9 mouse cellular contexts compared by ENCODE assay signal in genomic region chr4:137276443-137277165, GRCm38 (mm10). TPM values are rescaled to one million over a fixed set of nuclear protein-coding genes. Genes with fewer than 3 reads are reported as not detected.
A peak's percentile ranks its signal among the peaks of the same experiment; 100 is the strongest.
DNase-seq lines count a peak whose midpoint lies in the region; ATAC-seq and TF ChIP-seq lines count a peak whose summit lies in the region.
"Had no signal": no experiment of that assay in that cellular context is flagged by ENCODE, and none has a peak within 500 bp of the region (broad histone marks: within the 10 kb centered on the region; RNA-seq: fewer than 3 reads in every experiment).

No protein-coding gene starts in this region.

- H3K27me3 ChIP-seq in kidney, adult 2 months (replicated peaks; ENCODE audit: control insufficient read depth, insufficient read depth, low read length): peaks cover 2% of the 10 kb centered on the region
- H3K27me3 ChIP-seq in embryonic facial prominence, embryonic 12.5 days: peaks cover 75% of the 10 kb centered on the region
- H3K27me3 ChIP-seq in hindbrain, embryonic 16.5 days (replicated peaks; ENCODE audit: control insufficient read depth, insufficient read depth, low read length): peaks cover 12% of the 10 kb centered on the region; the same call in 1 of the 2 replicates
- H3K27me3 ChIP-seq in myocyte (ENCODE audit: control insufficient read depth, insufficient read depth, insufficient read length): peaks cover 22% of the 10 kb centered on the region

- TF ChIP-seq POLR2A in kidney, adult 2 months (IDR thresholded peaks at IDR 0.05; ENCODE audit: low read depth, low read length): no peak
- no peak for TF ChIP-seq POLR2A in myocyte (IDR thresholded peaks at IDR 0.05; ENCODE audit: insufficient read length, low read depth)

- ATAC-seq in embryonic facial prominence, embryonic 12.5 days (ENCODE audit: insufficient number of reproducible peaks, insufficient read depth, low FRiP score, low TSS enrichment): no peak; the same call in 1 of the 2 replicates
- ATAC-seq in hindbrain, embryonic 16.5 days: no peak

- H3K79me2 ChIP-seq in myocyte (ENCODE audit: control insufficient read depth, insufficient read depth): no peaks in the 10 kb centered on the region

- 3% methylated on average over 46 of the region's 46 CpGs for WGBS in kidney, adult 2 months
- 4% methylated on average over 22 of the region's 46 CpGs for WGBS in embryonic facial prominence, embryonic 12.5 days
- WGBS in hindbrain, embryonic 16.5 days: 2% methylated on average over 43 of the region's 46 CpGs

- no peaks in the 10 kb centered on the region for H3K36me3 ChIP-seq in kidney, adult 2 months (ENCODE audit: control insufficient read depth, insufficient read depth, low read length)
- no peaks in the 10 kb centered on the region for H3K36me3 ChIP-seq in embryonic facial prominence, embryonic 12.5 days
- H3K36me3 ChIP-seq in hindbrain, embryonic 16.5 days (ENCODE audit: control insufficient read depth, insufficient read depth, low read length): no peaks in the 10 kb centered on the region
- no peaks in the 10 kb centered on the region for H3K36me3 ChIP-seq in myocyte (ENCODE audit: control insufficient read depth, insufficient read depth)

- no peak for TF ChIP-seq CTCF in kidney, adult 2 months (conservative IDR thresholded peaks at IDR 0.05; ENCODE audit: insufficient read depth, insufficient read length, low read depth, low read length)

- no peak for DNase-seq in kidney, adult 2 months
- DNase-seq in kidney, adult 11 months: no peak
- DNase-seq in right cerebral cortex, postnatal 14 days: no peak
- DNase-seq in retina, postnatal 1 day: no peak
- DNase-seq in left cerebral cortex, adult 18-20 months (ENCODE audit: low spot score in 2 of 2): no peak

- H3K4me1 ChIP-seq in kidney, adult 2 months (ENCODE audit: control insufficient read depth, insufficient read depth, low read length): no peaks in the 10 kb centered on the region
- H3K4me1 ChIP-seq in embryonic facial prominence, embryonic 12.5 days: peaks cover 21% of the 10 kb centered on the region
- peaks cover 22% of the 10 kb centered on the region for H3K4me1 ChIP-seq in hindbrain, embryonic 16.5 days (ENCODE audit: control insufficient read depth, insufficient read depth, low read depth, low read length)

- peak overlapping the region; percentile 59 for H3K9ac ChIP-seq in embryonic facial prominence, embryonic 12.5 days
- H3K9ac ChIP-seq in hindbrain, embryonic 16.5 days (ENCODE audit: low read depth, low read length): peak overlapping the region; percentile 69

- H3K4me2 ChIP-seq in embryonic facial prominence, embryonic 12.5 days (replicated peaks): peak overlapping the region; percentile 95
- peak overlapping the region; percentile 95 for H3K4me2 ChIP-seq in hindbrain, embryonic 16.5 days (ENCODE audit: low read length)
- peak overlapping the region; percentile 47 for H3K4me2 ChIP-seq in myocyte (ENCODE audit: low read depth)

- H3K4me3 ChIP-seq in kidney, adult 2 months (ENCODE audit: insufficient read depth, low read depth, low read length): peak overlapping the region; percentile 39
- H3K4me3 ChIP-seq in embryonic facial prominence, embryonic 12.5 days: peak overlapping the region; percentile 49
- H3K4me3 ChIP-seq in hindbrain, embryonic 16.5 days (ENCODE audit: low read length): peak overlapping the region; percentile 64
- H3K4me3 ChIP-seq in myocyte: no peak overlapping the region

- no peaks in the 10 kb centered on the region for H3K9me3 ChIP-seq in embryonic facial prominence, embryonic 12.5 days
- H3K9me3 ChIP-seq in hindbrain, embryonic 16.5 days (ENCODE audit: control insufficient read depth, low read length): no peaks in the 10 kb centered on the region

- H3ac ChIP-seq in myocyte (ENCODE audit: control insufficient read depth, insufficient read length): no peak overlapping the region

- H3K27ac ChIP-seq in kidney, adult 2 months (ENCODE audit: insufficient read depth, low read depth, low read length): no peak overlapping the region
- H3K27ac ChIP-seq in embryonic facial prominence, embryonic 12.5 days: no peak overlapping the region
- H3K27ac ChIP-seq in hindbrain, embryonic 16.5 days (ENCODE audit: low read depth, low read length): no peak overlapping the region

TF ChIP-seq in myocyte, 11 proteins besides CTCF, POLR2A, EP300 and RAD21:
- TF ChIP-seq CEBPB (IDR thresholded peaks at IDR 0.05; ENCODE audit: insufficient read depth, poor library complexity, severe bottlenecking) (no peak), SRF (IDR thresholded peaks at IDR 0.05; ENCODE audit: control insufficient read depth, insufficient read length, low read depth) (no peak), MYOD1 (IDR thresholded peaks at IDR 0.05; ENCODE audit: control insufficient read depth in 1 of 3, insufficient read length in 2 of 3, low read depth in 2 of 3) (no peak), USF1 (IDR thresholded peaks at IDR 0.05; ENCODE audit: low read depth) (no peak), MYOG (IDR thresholded peaks at IDR 0.05; ENCODE audit: control insufficient read depth in 1 of 3, insufficient read depth in 1 of 3, insufficient read length in 2 of 3, low read depth in 2 of 3) (no peak), E2F4 (IDR thresholded peaks at IDR 0.05; ENCODE audit: insufficient read depth) (no peak), TCF12 (IDR thresholded peaks at IDR 0.05; ENCODE audit: insufficient read depth, poor library complexity, severe bottlenecking) (no peak), POLR2AphosphoS2 (IDR thresholded peaks at IDR 0.05; ENCODE audit: insufficient read length, low read depth) (no peak), TCF3 (IDR thresholded peaks at IDR 0.05; ENCODE audit: insufficient read length, low read depth) (no peak), MAX (IDR thresholded peaks at IDR 0.05; ENCODE audit: low read depth) (no peak), REST (IDR thresholded peaks at IDR 0.05; ENCODE audit: insufficient read depth, insufficient read length) (no peak)
TF ChIP-seq in myocyte: peak in this region for 0.

RNA-seq across cellular contexts. Expression of gene Wnt4, which starts 0.7 kb away (rescaled TPM):
- 2.1 and 3.3 TPM in 2 replicates for polyA plus RNA-seq in kidney, adult 2 months (2012; rRNA removed)
- 3.9 and 6.3 TPM in 2 replicates for polyA plus RNA-seq in embryonic facial prominence, embryonic 12.5 days (2016; fragmentation: Nextera tagmentation; extraction: Ambion mirVana)
- 1.2 and 1.9 TPM in 2 replicates for polyA plus RNA-seq in hindbrain, embryonic 16.5 days (2015; fragmentation: Nextera tagmentation; extraction: Ambion mirVana)
- 5.2 TPM for polyA plus RNA-seq in myocyte (2012; fragmentation: generic; extraction: Trizol)
- total RNA-seq in left cerebral cortex, adult 18-20 months (2021): 10 to 100 TPM; 11.0 to 12.6 TPM
- total RNA-seq: hematopoietic stem cell, adult 5-6 weeks had no signal
